Mouse (Mus musculus): ENCODE results near the gene Uqcrh. TPM values are rescaled to one million over a fixed set of nuclear protein-coding genes. Genes with fewer than 3 reads are reported as not detected.

Uqcrh gene
- polyA plus RNA-seq, 1 experiment from 2014 or later = 456 TPM

GRCm38 (mm10) chr4:116096291-116096690 lies 21.4 kb upstream of the Uqcrh start:
- Histone ChIP-seq H3K27ac (ENCODE audit: low read depth, low read length) (no peak overlapping the region), H3K4me3 (ENCODE audit: low read depth, low read length) (no peak overlapping the region), H3K36me3 (ENCODE audit: control insufficient read depth, insufficient read depth, low read length) (peaks cover 30% of the 10 kb centered on the region), H3K27me3 (ENCODE audit: control insufficient read depth, insufficient read depth, low read length) (no peaks in the 10 kb centered on the region), H3K9ac (ENCODE audit: low read length) (no peak overlapping the region), H3K9me3 (ENCODE audit: control insufficient read depth, low read length) (no peaks in the 10 kb centered on the region), H3K4me2 (ENCODE audit: low read depth) (no peak overlapping the region), H3K4me1 (ENCODE audit: control insufficient read depth, insufficient read depth, low read length) (no peaks in the 10 kb centered on the region)
- DNase-seq (ENCODE audit: low spot score) (no peak), ATAC-seq (ENCODE audit: insufficient read depth, low FRiP score, low TSS enrichment) (no peak)
- WGBS = 89% methylated on average over 10 of the region's 10 CpGs

- DNase-seq (ENCODE audit: low spot score) = no peak
- H3K9ac ChIP-seq (ENCODE audit: low read length) = no peak overlapping the region
- H3K27me3 ChIP-seq (ENCODE audit: control insufficient read depth, insufficient read depth, low read length) = no peaks in the 10 kb centered on the region
- H3K4me1 ChIP-seq (ENCODE audit: control insufficient read depth, insufficient read depth, low read length) = no peaks in the 10 kb centered on the region
- ATAC-seq (ENCODE audit: insufficient read depth, low FRiP score, low TSS enrichment) = no peak
- H3K9me3 ChIP-seq (ENCODE audit: control insufficient read depth, low read length) = no peaks in the 10 kb centered on the region
- no peak overlapping the region for H3K4me3 ChIP-seq (ENCODE audit: low read depth, low read length)
- peaks cover 13% of the 10 kb centered on the region for H3K36me3 ChIP-seq (ENCODE audit: control insufficient read depth, insufficient read depth, low read length)
- H3K27ac ChIP-seq (ENCODE audit: low read depth, low read length) = no peak overlapping the region
- WGBS = 90% methylated on average over 23 of the region's 23 CpGs
- no peak overlapping the region for H3K4me2 ChIP-seq (ENCODE audit: low read depth)
Observed at GRCm38 (mm10) chr4:116088510-116089249, 13.8 kb upstream of the Uqcrh start.

DNA sequence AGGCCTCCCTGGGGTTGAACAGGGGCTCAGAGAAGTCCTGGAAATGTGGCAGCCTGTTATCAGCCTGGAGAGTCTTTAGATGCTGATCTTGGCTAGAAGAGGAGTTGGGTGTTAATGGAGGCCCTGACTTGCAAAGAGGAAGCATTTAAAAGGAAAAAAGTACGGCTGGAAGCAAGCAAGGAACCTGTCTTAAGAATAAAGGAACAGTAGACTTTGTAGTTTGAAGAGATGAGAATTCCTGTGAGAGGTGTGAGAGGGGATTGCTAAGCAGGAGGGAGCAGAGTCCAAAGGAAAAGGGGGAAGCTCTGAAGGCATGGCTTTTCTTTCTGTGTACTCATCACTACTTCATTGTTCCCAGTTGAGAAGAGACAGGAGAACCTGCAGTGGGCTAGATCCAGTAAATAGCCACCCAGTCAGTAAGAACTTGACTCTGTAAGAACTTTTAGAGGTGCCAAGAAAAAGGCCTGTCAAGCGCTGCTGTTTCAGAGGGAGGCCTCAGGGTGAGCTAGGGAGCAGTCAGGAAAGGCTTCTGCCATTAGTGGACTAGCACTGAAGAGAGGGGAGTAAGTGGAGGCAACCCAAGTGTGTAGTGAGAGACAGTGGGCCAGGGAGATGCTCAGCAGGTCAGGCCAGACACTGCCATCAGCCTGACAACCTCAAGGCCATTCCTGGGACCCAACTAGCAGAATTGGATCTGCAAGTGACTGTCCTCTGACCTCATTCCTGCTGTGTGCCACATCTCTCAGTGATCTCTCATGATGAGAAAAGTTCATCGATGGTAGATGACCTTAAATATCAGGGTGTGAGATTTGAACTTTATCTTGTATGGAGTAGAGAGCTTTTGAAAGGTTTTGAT lies 2.6 kb upstream of the Uqcrh start:
- no peaks in the 10 kb centered on the region for H3K9me3 ChIP-seq (ENCODE audit: control insufficient read depth, low read length)
- DNase-seq (ENCODE audit: low spot score) (no peak), ATAC-seq (ENCODE audit: insufficient read depth, low FRiP score, low TSS enrichment) (no peak)
- H3K27me3 ChIP-seq (ENCODE audit: control insufficient read depth, insufficient read depth, low read length) = no peaks in the 10 kb centered on the region
- H3K4me3 ChIP-seq (ENCODE audit: low read depth, low read length) = peak overlapping the region; percentile 70
- peaks cover 8% of the 10 kb centered on the region; the same call in 1 of the 2 replicates for H3K36me3 ChIP-seq (ENCODE audit: control insufficient read depth, insufficient read depth, low read length)
- H3K4me1 ChIP-seq (ENCODE audit: control insufficient read depth, insufficient read depth, low read length) = peaks cover 12% of the 10 kb centered on the region
- WGBS = 69% methylated on average over 3 of the region's 3 CpGs
- H3K27ac ChIP-seq (ENCODE audit: low read depth, low read length) = no peak overlapping the region
- H3K9ac ChIP-seq (ENCODE audit: low read length) = peak overlapping the region; percentile 96
- peak overlapping the region; percentile 79 for H3K4me2 ChIP-seq (ENCODE audit: low read depth)

DNA sequence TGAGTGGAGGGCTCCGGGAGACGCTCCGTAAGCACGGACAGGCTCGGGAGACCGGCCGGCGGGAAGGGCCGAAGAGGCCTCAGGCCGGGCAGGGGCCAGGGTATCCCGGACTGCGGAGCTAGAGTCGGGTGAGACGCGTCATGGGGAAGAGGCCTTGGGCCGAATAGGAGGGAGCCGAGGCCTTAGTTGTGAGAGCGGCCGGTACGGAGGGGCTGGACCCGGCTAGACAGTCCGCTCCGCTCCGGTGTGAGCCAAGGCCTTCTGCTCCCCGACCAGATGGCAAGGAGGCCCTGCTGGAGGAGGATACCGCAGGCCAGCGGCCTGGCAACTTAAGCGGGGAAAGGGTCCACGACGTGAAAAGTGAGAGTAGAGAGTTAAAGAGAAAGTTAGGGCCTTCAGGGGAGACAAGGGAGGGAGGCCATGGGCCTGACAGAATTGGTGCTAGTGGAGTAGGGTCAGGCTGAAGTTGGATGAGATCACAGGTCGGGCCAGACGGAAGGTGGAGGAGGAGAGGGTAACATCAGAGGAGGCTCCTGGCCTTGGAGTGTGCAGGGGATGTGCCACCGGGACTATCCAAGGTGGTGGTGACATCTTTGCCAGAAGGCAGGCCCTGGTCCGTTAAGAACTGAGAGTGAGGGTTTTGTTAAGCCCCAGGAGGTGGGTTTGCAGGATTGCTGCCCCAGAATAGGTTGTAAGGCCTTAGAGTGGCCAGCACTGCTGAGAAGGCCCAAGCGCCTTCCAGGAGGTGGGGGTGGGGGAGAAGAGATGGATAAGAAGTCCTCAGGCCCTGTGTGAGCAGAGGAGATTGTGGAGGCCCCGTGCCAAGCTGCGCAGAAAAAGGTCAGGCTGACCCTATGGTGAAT lies 1.7 kb upstream of the Uqcrh start:
- Histone ChIP-seq H3K9me3 (ENCODE audit: control insufficient read depth, low read length) (no peaks in the 10 kb centered on the region), H3K4me2 (ENCODE audit: low read depth) (peak overlapping the region; percentile 79), H3K4me3 (ENCODE audit: low read depth, low read length) (peak overlapping the region; percentile 70), H3K27ac (ENCODE audit: low read depth, low read length) (peak overlapping the region; percentile 98), H3K36me3 (ENCODE audit: control insufficient read depth, insufficient read depth, low read length) (peaks cover 8% of the 10 kb centered on the region; the same call in 1 of the 2 replicates), H3K27me3 (ENCODE audit: control insufficient read depth, insufficient read depth, low read length) (no peaks in the 10 kb centered on the region), H3K9ac (ENCODE audit: low read length) (peak overlapping the region; percentile 96), H3K4me1 (ENCODE audit: control insufficient read depth, insufficient read depth, low read length) (peaks cover 12% of the 10 kb centered on the region)
- 4% methylated on average over 37 of the region's 37 CpGs for WGBS
- ATAC-seq (ENCODE audit: insufficient read depth, low FRiP score, low TSS enrichment) (peak; percentile 46), DNase-seq (ENCODE audit: low spot score) (peak; percentile 60)

GRCm38 (mm10) chr4:116075631-116076368 lies 929 bp upstream of the Uqcrh start:
- WGBS = under 1% methylated on average over 62 of the region's 77 CpGs

GRCm38 (mm10) chr4:116074145-116074675 lies 661 bp downstream of the Uqcrh start:
- ATAC-seq (ENCODE audit: insufficient read depth, low FRiP score, low TSS enrichment) (no peak), DNase-seq (ENCODE audit: low spot score) (peak; percentile 12)
- H3K27ac ChIP-seq (ENCODE audit: low read depth, low read length) = no peak overlapping the region
- no peaks in the 10 kb centered on the region for H3K36me3 ChIP-seq (ENCODE audit: control insufficient read depth, insufficient read depth, low read length)
- 2% methylated on average over 8 of the region's 8 CpGs for WGBS
- H3K27me3 ChIP-seq (ENCODE audit: control insufficient read depth, insufficient read depth, low read length) = no peaks in the 10 kb centered on the region
- H3K4me3 ChIP-seq (ENCODE audit: low read depth, low read length) = peak overlapping the region; percentile 70
- no peaks in the 10 kb centered on the region for H3K9me3 ChIP-seq (ENCODE audit: control insufficient read depth, low read length)
- peak overlapping the region; percentile 79 for H3K4me2 ChIP-seq (ENCODE audit: low read depth)
- peak overlapping the region; percentile 64 for H3K9ac ChIP-seq (ENCODE audit: low read length)
- H3K4me1 ChIP-seq (ENCODE audit: control insufficient read depth, insufficient read depth, low read length) = peaks cover 12% of the 10 kb centered on the region

More at GRCm38 (mm10) chr4:116075631-116076368, 929 bp upstream of the Uqcrh start:
- H3K36me3 ChIP-seq (ENCODE audit: control insufficient read depth, insufficient read depth, low read length) = peaks cover 3% of the 10 kb centered on the region; the same call in 1 of the 2 replicates
- DNase-seq (ENCODE audit: low spot score) (peak; percentile 79), ATAC-seq (ENCODE audit: insufficient read depth, low FRiP score, low TSS enrichment) (peak; percentile 83)
- H3K9me3 ChIP-seq (ENCODE audit: control insufficient read depth, low read length) = no peaks in the 10 kb centered on the region
- H3K27me3 ChIP-seq (ENCODE audit: control insufficient read depth, insufficient read depth, low read length) = no peaks in the 10 kb centered on the region
- peak overlapping the region; percentile 96 for H3K9ac ChIP-seq (ENCODE audit: low read length)
- peak overlapping the region; percentile 70 for H3K4me3 ChIP-seq (ENCODE audit: low read depth, low read length)
- peak overlapping the region; percentile 79 for H3K4me2 ChIP-seq (ENCODE audit: low read depth)
- peak overlapping the region; percentile 98 for H3K27ac ChIP-seq (ENCODE audit: low read depth, low read length)
- peaks cover 12% of the 10 kb centered on the region for H3K4me1 ChIP-seq (ENCODE audit: control insufficient read depth, insufficient read depth, low read length)

DNA sequence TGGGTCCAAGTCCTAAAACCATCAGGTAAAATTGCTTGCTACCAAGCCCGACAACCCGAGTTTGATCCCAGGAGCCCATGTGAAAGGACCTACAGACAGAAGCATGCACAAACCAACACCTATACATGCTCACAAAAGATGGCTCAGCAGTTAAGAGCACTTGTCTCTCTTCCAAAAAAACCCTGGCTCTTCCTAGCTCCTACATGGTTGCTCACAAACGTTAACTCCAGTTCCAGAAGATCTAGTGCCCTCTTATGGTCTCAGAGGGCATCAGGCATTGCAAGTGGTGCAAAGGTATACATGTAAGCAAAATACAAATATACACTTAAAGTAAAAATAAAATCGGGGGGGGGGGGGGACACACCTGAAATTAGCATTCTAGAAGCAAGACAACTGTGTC lies 1.7 kb downstream of the Uqcrh start:
- Histone ChIP-seq H3K9me3 (ENCODE audit: control insufficient read depth, low read length) (no peaks in the 10 kb centered on the region), H3K27ac (ENCODE audit: low read depth, low read length) (no peak overlapping the region), H3K9ac (ENCODE audit: low read length) (no peak overlapping the region), H3K4me3 (ENCODE audit: low read depth, low read length) (no peak overlapping the region), H3K36me3 (ENCODE audit: control insufficient read depth, insufficient read depth, low read length) (peaks cover 6% of the 10 kb centered on the region), H3K27me3 (ENCODE audit: control insufficient read depth, insufficient read depth, low read length) (no peaks in the 10 kb centered on the region), H3K4me2 (ENCODE audit: low read depth) (no peak overlapping the region), H3K4me1 (ENCODE audit: control insufficient read depth, insufficient read depth, low read length) (peaks cover 12% of the 10 kb centered on the region)
- WGBS = 65% methylated on average over 4 of the region's 4 CpGs
- ATAC-seq (ENCODE audit: insufficient read depth, low FRiP score, low TSS enrichment) (no peak), DNase-seq (ENCODE audit: low spot score) (no peak)

All from neural tube, embryonic 11.5 days (tissue).